Mouse (Mus musculus) regulatory T cell (primary cell): Measurements from ENCODE around the gene Babam2.

ENCODE experiments used
- in situ Hi-C: fragments of 300-600 bp; cut with MboI, MseI; formaldehyde crosslinking; loops from one replicate; pipeline ENCODE4 v1.15.1; 2025; ENCODE audit warnings: high pct_unique_total_duplicates

Babam2 gene

DNA sequence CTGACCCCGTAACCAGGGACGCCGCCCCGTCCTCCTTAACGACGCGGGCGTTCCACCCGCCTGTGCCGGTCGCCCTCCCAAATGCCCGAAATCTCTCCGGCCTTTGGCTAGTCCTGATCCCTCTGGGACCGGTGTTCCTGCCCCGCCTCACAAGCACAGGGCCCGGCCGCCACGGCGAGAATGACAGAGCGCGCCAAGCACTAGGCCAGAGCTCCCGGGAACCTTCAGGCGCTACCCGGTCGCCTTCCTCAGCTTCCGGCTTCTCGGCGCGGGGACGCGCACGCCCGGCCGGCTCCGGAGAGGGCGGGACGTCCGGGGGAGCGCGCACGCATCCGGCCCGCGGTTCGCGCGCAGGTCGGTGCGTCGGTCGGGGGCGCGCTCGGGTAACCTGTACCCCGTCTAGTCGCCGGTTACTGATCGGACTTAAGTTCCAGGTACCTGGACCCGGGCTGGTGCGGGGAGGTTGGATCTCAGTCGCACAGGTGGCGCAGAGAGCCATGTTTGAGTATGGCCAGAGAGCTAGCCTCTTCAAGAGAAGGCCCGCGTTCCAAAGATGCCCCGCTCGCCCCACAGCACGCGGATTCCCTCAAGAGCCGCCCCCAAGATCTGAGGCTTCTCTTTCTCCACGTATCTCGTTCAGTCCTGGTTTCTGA is at the start of gene Babam2:
Babam2 (plus strand) TSS at position 41 of the 653 bp plus-strand sequence.
- in situ Hi-C loops = loop anchor here (5.0 kb wide), 1 partner anchor 120 kb away; no protein-coding TSS in a partner anchor

DNA sequence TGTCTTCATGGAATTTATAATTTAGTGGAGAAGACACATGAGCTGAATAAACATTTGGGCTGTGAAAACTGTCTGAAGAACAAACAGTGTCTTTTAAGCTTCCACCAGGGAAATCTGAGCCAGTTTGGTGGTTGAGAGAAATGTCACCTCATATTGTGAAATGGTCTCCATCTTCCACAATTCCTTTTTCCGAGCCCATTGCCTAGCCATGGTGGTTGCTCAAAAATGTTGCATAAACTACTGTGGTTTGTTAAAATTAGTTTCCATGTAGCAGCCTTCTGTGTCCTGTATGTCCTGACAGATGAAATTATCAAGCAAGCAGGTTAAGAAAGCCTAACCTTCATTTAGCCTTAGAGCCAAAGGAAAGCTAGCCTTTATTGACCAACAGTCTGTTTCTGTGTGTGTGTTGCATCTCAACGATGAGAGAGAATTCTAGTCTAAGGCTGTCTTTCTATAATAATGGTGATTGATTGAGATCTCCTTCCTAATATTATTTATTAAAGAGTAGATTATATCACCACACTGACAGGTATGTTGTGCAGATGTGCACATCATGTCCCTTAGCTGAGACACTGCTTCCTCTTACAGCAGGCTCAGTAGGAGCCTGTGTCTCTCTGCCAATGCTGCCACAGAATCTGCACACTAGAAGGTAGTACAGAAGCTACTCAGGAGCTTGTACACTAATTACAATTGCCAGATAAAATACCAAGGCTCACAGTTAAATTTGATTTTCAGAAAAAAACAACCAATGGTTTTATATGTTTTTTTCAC is 46.8 kb upstream of the Babam2 start:
- in situ Hi-C loops = no loop called here

DNA sequence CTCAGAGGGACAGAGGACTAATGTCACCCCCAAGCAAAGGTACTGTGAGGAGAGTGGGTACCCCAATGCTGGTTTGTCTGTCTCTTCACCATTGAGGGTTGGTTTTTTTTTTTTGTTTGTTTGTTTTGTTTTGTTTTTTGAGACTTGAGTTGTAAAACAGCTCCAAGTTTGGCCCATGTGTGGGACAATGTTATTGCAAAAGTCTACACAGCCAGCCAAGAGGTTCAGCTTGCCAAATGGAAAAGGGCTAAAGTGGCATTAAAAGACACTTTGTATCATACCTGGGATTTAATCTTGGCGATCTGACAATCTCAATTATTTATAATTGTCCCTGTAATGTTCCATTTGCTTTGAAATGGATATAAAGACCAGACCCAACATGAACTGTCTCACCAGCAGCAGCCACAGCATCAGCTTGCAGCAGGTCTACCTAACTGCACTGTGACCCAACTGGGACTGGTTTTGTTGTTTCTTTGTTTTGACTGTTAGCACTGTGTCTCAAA is 41.7 kb upstream of the Babam2 start:
- in situ Hi-C loops = no loop called here

DNA sequence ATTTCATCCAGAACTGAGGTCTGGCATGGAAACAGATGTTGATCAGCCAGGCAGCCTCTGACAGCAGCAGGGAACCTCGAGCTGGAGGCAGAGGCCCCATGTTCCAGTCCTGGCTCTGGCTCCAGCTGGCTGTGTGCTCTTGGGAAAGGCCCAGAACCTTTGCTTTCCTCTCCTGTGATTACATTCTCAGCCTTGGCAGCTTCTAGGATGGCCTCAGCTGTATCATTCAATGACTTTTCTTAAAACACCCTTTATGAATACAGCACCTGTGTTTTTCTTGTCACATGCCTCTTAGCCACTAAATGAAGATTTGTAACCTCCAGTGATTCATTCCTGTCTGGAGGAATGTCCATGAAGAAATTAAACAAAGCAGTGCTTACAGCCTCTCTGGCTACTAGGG is 31.3 kb upstream of the Babam2 start:
- in situ Hi-C loops = no loop called here

DNA sequence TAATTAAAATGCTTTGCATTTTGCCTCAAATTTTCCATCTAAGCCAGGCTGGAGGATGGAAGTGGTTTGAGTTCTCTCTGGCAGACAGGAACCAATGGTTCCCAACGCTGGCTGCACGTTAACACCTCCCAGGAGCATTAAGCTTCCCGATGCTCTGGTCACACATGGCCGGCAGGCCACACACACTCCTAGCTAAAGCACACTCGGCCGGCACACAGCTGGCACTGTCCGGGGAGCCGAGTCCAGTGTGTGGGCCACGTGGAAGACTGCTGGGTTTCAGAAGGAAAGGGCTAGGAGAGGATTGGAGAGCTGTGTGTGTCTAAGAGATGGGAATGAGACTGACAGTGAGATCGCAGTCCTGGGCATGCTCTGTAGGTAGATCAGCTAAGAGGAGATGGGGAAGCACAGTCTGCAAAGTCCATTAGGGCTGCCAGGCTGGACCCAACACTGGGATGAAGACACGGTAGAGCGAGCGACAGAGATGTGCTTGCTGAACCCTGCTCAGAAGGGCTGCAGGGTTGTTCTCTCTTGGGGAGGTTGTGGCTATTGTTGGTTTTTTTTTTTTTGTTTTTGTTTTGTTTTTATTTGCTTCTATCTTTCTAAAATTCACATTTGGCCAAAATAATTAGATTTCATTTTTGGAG is 29.0 kb upstream of the Babam2 start:
- in situ Hi-C loops = no loop called here

DNA sequence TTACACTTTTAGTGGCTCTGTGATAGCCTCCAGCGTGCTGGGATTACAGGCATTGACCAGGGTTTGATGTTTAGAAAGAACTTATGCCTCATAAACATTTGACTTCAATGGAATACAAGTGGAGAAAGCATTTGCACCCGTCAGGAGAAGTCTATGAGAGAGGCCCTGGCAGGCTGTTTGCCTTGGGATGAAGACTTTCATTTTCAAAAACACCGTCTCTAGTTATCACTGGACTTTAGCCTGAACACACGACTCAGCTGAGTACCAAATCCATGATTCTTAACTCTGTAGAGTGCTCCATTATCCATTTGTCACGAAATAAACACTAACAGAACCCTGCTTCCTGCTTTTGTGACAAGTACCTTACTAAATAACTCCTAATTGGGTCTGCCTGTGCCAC is 27.5 kb upstream of the Babam2 start:
- in situ Hi-C loops = no loop called here

DNA sequence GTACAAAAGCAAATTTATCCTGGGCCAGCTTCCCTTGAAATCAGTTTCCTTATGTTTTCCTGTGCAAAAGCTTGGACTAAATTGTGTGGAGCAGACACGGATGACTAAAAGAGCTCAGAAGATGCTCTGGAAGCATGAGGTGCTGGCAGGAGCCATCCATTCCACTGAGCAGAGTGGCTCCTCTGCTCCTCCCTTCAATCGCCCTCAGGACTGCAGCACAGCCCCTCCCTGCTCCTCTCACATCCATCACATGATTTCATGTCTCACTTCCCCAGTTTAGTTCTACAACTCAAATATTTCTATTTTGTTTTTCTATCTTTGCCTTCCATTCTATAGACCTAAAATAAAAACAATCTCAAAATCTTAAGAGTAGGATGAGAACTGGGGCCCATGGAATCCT is 26.3 kb upstream of the Babam2 start:
- in situ Hi-C loops = no loop called here

DNA sequence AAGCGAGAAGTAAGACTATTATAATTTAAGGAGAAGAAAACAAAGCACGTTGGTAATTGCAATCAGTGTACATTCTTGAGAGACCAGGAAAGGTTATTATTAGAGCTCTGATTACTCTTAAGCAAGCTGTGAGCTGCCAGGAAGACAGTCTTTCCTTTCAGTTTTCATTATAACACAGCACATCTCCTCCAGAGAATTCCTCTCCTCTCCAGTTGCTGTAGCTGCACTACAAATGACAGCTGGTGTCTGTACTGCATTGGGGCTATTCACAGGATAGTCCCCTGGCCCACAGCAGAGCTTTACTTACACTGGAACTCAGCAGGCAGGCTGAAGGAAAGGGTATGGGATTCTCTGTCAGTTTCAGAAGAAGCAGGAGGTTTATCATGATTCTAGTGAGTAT is 24.1 kb upstream of the Babam2 start:
- in situ Hi-C loops = no loop called here

DNA sequence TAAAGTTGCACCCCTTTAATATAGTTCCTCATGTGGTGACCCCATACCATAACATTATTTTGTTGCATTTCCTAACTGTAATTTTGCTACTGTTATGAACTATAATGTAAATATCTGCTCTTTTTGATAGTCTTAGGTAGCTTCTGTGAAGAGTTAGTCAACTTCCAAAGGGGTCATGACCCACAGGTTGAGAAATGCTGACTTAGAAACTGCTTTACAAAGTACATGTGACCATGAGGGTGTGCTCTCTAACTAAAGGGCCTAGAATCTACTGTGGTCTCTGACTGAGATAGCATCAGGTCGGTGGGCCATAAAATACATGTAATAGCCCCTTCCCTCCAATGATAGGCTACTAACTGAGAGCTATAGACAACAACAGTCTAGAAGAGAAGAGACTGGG is 19.5 kb upstream of the Babam2 start:
- in situ Hi-C loops = no loop called here

DNA sequence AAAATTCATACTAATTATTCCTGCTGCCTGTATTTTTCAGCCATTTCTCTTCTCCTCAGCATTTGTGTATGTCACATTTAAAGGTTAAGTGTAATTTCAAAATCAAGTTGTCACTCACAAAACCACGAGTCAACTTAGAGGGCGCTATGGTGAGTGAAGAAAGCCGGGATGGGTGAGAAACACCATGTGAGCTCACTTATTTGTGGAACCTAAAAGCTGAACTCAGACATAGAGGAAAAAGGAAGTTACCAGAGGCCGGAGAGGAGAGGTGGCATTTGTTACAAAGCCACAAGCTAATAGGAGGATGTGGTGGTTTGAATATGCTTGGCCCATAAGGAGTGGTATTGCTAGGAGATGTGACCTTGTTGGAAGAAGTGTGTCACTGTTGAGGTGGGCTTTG is 17.3 kb upstream of the Babam2 start:
- in situ Hi-C loops = no loop called here

DNA sequence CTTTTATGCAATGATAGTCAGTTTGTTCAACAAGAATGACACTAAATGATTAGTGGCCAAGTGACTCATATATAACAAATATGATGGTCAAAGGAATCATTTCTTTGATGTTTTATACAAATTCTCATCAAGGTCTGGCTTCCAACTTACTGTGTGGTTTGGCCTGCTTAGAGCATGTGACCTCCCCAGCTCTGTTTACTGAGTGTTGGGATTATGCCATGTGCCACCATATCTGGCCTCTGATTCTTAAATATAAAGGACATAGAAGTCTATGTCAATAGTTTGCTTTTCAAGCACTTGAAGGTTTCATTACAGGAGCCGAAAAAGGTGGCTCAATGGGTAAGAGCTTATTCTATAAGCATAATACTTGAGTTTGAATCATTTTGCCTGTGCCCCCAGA is 15.2 kb upstream of the Babam2 start:
- in situ Hi-C loops = no loop called here

DNA sequence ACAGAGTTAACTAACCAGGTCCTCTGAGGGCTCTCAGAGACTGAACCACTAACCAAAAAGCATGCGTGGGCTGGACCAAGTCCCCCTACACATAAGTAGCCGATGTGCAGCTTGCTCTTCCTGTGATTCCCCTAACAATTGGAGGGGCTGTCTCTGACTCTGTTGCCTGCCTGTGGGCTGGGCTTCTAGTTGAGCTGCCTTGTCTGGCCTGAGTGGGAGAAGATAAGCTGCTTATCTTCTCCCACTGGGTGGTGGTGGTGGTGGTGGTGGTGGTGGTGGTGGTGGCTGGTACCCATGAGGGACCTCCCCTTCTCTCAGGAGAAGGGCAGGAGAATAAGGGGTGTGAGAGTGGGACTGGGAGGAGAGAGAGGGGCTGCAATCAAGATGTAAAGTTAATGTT is 11.4 kb upstream of the Babam2 start:
- in situ Hi-C loops = no loop called here

DNA sequence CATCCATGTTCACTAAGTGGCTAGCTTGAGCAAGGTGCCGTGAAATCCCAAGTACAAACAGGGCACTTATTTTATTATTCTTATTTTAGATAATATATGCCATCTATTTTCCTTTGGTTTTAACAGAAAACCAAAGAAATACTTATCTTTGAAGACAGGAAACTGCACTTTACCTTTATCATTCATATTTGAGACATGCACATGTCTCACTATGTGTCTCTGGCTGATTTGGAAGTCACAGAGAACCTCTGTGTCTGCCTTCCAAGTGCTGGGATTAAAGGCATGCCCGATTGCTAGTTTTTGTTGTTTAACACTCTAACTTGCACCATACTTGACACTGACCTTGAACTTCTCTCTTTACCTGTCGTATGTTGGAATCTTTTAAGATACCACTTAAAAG is 9.5 kb upstream of the Babam2 start:
- in situ Hi-C loops = no loop called here

DNA sequence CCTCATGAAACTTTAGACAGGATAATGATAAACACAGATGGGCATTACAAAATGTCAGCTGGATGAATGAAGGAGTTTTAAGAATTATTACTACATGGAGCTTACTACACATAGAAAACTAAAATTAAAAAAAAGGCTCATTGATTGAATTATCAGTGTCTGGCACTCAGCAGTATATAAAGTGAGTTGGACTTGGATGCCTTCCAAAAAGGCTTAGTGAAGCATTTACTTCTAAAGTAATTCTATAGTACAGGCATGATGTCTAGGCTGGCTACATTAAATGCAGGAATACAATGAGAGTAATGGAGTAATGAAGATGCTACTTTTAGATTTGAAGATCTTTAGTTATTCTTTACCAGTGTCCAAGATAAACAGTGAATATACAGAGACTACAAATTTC is 4.3 kb upstream of the Babam2 start:
- in situ Hi-C loops = no loop called here

DNA sequence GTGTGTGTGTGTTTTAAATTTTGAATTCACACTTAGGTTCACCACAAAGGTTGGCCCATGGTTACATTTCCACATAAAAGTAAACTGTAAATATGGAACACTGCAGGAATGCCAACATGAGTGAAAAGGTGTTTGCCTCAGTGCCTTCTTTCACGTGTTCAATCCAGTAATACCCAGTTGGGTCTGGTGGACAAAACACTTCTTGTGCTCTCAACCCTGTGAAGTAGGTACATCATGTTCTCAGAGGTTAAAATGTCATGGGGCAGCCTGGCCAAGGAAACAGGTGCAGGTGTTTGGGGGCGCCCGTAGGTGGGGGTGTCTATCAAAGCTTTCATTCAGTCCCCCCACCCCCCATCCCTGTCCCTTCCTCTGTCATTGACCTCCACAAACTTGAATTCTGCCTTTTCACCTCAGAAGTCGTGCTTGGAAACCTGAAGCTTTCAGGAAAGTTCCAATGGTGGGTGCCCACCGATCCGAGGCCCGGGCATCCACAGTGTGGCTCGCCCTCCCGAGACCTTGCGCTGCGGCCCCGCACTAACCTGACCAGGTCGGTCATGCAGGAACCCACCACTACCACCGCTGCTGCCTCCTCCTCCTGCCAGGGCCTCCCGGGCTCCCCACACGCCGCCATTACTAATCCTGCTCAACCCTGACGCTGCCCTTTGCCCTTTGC is 377 bp upstream of the Babam2 start, which contains the start of gene Rbks:
Rbks (minus strand) TSS at position 657 of the 673 bp plus-strand sequence.
- in situ Hi-C loops = loop anchor here (5.0 kb wide), 1 partner anchor 120 kb away; no protein-coding TSS in a partner anchor

DNA sequence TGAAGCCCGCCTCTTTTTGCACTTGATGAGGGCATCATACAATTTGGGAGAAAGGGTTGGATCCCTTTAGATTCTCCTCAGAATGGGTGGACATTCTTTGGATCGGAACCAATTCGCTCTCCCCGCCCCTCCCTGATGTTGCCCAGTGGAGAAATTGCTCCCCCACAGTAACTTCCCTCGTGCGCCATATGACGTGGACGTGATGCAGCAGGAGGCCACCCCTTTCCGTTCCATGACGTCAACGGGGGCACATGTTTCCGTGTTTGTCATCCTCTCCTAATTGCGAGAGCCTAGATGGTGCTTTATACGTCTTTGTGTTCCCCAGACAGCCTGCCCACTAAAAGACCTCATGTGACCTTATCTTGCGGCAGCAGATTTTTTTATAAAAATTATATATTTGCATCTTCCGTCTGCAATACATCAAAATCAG is 828 bp downstream of the Babam2 start:
- in situ Hi-C loops = loop anchor here (5.0 kb wide), 1 partner anchor 121 kb away; no protein-coding TSS in a partner anchor

DNA sequence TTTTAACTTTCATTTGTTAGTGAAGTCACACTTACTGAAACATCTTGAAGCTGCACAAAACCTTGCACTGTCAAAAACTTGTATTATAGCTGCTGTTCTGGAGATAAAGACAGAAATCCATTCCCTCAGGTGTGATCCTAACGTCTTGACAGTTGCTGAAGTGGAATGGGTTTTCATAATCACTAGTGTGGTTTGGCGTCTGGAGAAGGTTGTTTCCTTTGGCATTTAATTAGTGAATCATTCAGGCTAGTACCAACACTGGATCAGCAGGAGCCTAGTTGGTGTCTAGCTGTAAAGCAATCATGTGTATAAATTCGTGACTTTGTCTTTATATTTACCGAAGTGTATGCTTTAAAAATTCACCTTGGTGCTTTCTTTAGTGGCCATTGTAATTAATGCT is 1.4 kb downstream of the Babam2 start:
- in situ Hi-C loops = loop anchor here (5.0 kb wide), 1 partner anchor 122 kb away; no protein-coding TSS in a partner anchor

DNA sequence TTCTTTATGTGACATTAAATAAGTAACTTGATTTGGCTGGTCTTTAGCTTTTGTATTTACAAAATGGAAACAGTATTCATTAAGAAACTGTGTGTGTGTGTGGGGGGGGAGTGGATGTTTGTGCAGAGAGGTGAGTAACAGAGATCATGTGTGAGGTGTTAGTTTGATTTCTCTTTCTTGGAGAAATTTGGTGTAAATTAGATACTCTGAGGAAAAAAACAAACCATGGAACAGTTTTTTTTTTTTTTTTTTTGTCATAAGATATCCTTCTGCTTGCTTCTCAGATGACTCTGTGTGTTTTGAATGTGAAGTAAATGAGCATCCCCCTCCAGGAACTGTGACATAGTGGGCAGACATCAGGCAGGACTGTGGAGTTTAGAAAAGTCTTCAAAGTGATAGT is 1.9 kb downstream of the Babam2 start:
- in situ Hi-C loops = loop anchor here (5.0 kb wide), 1 partner anchor 122 kb away; no protein-coding TSS in a partner anchor

DNA sequence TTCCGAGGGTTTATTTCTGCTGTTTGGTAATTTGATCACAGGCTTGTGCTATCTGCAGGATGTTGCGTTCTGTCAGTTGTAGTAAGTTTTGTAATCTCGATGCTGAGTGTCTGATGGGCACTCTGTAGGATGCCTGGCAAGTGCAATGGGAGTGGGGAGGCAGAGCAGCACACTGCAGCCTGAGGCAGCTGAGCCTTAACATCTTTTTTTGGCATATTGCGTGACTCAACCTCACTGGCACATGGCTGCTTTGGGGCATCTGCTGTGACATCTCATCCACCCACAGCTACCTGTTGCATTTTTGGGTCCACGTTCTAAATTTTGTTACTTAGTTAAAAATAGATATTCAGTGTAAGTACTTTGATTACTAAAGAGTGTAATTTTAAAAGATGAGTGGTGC is 7.5 kb downstream of the Babam2 start:
- in situ Hi-C loops = no loop called here

DNA sequence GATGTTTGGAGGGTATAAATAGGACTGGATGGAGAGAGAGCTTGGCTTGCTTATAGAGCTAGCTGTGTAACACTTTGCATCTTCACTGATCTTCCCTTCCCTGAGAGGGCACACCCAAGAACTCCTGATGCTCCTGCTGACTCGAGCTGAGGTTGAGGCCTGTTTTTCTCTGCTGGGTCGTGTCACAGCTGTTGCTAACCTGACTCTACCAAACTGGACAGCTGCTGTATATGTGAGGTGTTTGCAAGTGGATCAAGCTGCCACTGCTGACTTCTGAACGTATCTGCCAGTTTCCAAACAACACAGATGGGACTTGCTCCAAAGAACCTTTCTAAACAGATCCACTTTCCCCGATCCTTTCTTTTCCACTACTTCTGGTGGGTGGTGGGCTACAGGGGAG is 9.3 kb downstream of the Babam2 start:
- in situ Hi-C loops = no loop called here

DNA sequence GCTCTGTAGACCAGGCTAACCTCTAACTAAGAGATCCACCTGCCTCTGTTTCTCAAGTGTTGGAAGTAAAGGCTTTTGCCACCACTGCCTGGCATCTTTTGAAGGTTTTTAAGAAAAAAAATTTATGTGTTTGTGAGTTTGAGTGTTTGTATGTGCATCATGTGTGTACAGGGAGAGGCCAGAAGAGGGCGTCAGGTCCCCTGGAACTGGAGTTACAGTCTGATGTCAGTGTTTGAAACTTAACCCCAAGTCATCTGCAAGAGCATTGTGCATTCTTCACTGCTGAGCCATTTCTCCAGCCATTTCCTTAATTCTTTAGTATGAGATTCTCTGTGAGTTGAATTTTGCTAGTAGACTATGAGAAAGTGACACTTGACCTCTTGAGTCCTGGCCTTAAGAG is 11.9 kb downstream of the Babam2 start:
- in situ Hi-C loops = no loop called here

DNA sequence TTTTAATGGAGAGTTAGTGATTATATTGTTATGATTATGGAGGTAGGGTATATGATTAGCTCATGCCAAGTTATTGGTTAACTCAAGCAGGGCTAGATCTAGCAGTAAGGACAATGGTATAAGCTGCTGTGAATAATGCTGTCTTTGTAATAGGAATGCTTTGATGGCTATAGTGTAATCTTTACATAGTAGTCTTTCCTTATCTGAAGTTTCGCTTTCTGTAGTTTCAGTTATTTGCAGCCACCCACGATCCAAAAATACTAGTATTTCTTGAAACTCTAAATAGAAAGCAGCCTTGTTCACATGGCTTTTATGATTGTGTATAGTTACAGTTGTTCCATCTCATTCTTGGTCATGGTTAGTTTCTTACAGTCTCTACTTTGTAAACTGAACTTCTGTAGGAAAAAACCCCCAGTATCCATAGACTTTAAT is 15.8 kb downstream of the Babam2 start:
- in situ Hi-C loops = no loop called here
